Mouse (Mus musculus) C2C12 (cell line): ENCODE measurements around the gene Gm266. TPM values are rescaled to one million over a fixed set of nuclear protein-coding genes. Genes with fewer than 3 reads are reported as not detected.

Experiments used
- H3K27me3 ChIP-seq: one replicate; pipeline ENCODE4 v1.6.1; 2011; ENCODE audit not compliant: control insufficient read depth, insufficient read depth, insufficient read length
- H3K36me3 ChIP-seq: one replicate; pipeline ENCODE4 v1.6.1; 2011; ENCODE audit not compliant: control insufficient read depth, insufficient read depth
- H3K4me3 ChIP-seq: one replicate; pipeline ENCODE4 v1.5.1; 2011; ENCODE audit warnings: mild to moderate bottlenecking, control low read depth; ENCODE audit not compliant: poor library complexity, insufficient read depth, severe bottlenecking
- H3K79me2 ChIP-seq: one replicate; pipeline ENCODE4 v1.6.1; 2011; ENCODE audit not compliant: control insufficient read depth, insufficient read depth
- H3K79me3 ChIP-seq: one replicate; pipeline ENCODE4 v1.6.1; 2011; ENCODE audit warnings: low read depth, control low read depth
- H3ac ChIP-seq: one replicate; pipeline ENCODE3; 2011; ENCODE audit warnings: low read depth; ENCODE audit not compliant: control insufficient read depth, insufficient read length
- CEBPB ChIP-seq: IDR thresholded peaks from one replicate; pipeline ENCODE4 v1.6.1; 2011; ENCODE audit warnings: low read depth, mild to moderate bottlenecking, control low read depth, moderate library complexity
- CTCF ChIP-seq: IDR thresholded peaks from one replicate; pipeline ENCODE4 v1.5.1; 2011; ENCODE audit not compliant: control insufficient read depth, insufficient read depth, insufficient read length
- FOSL1 ChIP-seq: IDR thresholded peaks from one replicate; pipeline ENCODE4 v1.8.0; 2011; ENCODE audit warnings: mild to moderate bottlenecking, low read length; ENCODE audit not compliant: poor library complexity, insufficient read depth, severe bottlenecking
- MAX ChIP-seq: IDR thresholded peaks from one replicate; pipeline ENCODE4 v1.6.1; 2011; ENCODE audit warnings: mild to moderate bottlenecking, control low read depth
- MYOD1 ChIP-seq: IDR thresholded peaks from one replicate; pipeline ENCODE4 v1.6.1; 2011; ENCODE audit warnings: low read depth; ENCODE audit not compliant: control insufficient read depth, insufficient read length
- MYOG ChIP-seq: IDR thresholded peaks from one replicate; pipeline ENCODE4 v1.6.1; 2011; ENCODE audit not compliant: control insufficient read depth, insufficient read length; ENCODE audit errors: extremely low read depth
- USF1 ChIP-seq: IDR thresholded peaks from one replicate; pipeline ENCODE4 v1.6.1; 2011; ENCODE audit warnings: low read depth, mild to moderate bottlenecking, control low read depth, moderate library complexity
- polyA plus RNA-seq: library from polyadenylated mRNA; unstranded; fragments of >200 nt; fragmentation: generic; extraction: Trizol; gene quantifications from one replicate; pipeline ENCODE4 v1.2.1, GENCODE M21; 2012; ENCODE audit warnings: missing spikeins

Gm266 gene
- polyA plus RNA-seq, 1 experiment = 2.1 TPM

GRCm38 (mm10) chr12:111455860-111456259, 29.8 kb downstream of the Gm266 start:
- peak overlapping the region; percentile 28 for H3ac ChIP-seq

GRCm38 (mm10) chr12:111455311-111455846, 30.2 kb downstream of the Gm266 start:
- no peaks in the 10 kb centered on the region for H3K27me3 ChIP-seq
- H3K36me3 ChIP-seq = peaks cover 46% of the 10 kb centered on the region
- peak overlapping the region; percentile 38 for H3ac ChIP-seq
- H3K4me3 ChIP-seq = no peak overlapping the region
- H3K79me2 ChIP-seq = peaks cover 36% of the 10 kb centered on the region
- TF ChIP-seq MYOD1 (peak; percentile 1), MYOG (no peak), CEBPB (no peak), FOSL1 (no peak), USF1 (no peak), CTCF (no peak), MAX (peak; percentile 86)
- H3K79me3 ChIP-seq = peaks cover 8% of the 10 kb centered on the region

More at GRCm38 (mm10) chr12:111455860-111456259, 29.8 kb downstream of the Gm266 start:
- peak; percentile 54 for TF ChIP-seq MAX
- no peak for TF ChIP-seq MYOD1
- no peak for TF ChIP-seq MYOG
- TF ChIP-seq FOSL1 = peak; percentile 77
- TF ChIP-seq CEBPB = no peak
- no peak for TF ChIP-seq CTCF
- Histone ChIP-seq H3K79me3 (peaks cover 8% of the 10 kb centered on the region), H3K27me3 (no peaks in the 10 kb centered on the region), H3K4me3 (no peak overlapping the region), H3K79me2 (peaks cover 33% of the 10 kb centered on the region), H3K36me3 (peaks cover 41% of the 10 kb centered on the region)

- Histone ChIP-seq H3K79me2 (peaks cover 43% of the 10 kb centered on the region), H3K79me3 (peaks cover 8% of the 10 kb centered on the region), H3K27me3 (no peaks in the 10 kb centered on the region), H3ac (peak overlapping the region; percentile 38), H3K4me3 (no peak overlapping the region), H3K36me3 (peaks cover 53% of the 10 kb centered on the region)
- TF ChIP-seq CEBPB (no peak), FOSL1 (no peak), CTCF (no peak), MYOD1 (no peak), MYOG (no peak), USF1 (no peak), MAX (no peak)
Measured at GRCm38 (mm10) chr12:111454543-111455280, 30.9 kb downstream of the Gm266 start.

- peaks cover 44% of the 10 kb centered on the region for H3K79me2 ChIP-seq
- H3K4me3 ChIP-seq = no peak overlapping the region
- no peaks in the 10 kb centered on the region for H3K27me3 ChIP-seq
- H3ac ChIP-seq = no peak overlapping the region
- H3K36me3 ChIP-seq = peaks cover 56% of the 10 kb centered on the region
- TF ChIP-seq USF1 (no peak), FOSL1 (no peak), MYOG (no peak), MAX (no peak), CEBPB (no peak), MYOD1 (no peak), CTCF (no peak)
- H3K79me3 ChIP-seq = peaks cover 8% of the 10 kb centered on the region
Measured at GRCm38 (mm10) chr12:111454021-111454420, 31.6 kb downstream of the Gm266 start.

- Histone ChIP-seq H3K79me3 (peaks cover 12% of the 10 kb centered on the region), H3ac (no peak overlapping the region), H3K36me3 (peaks cover 67% of the 10 kb centered on the region), H3K4me3 (no peak overlapping the region), H3K27me3 (no peaks in the 10 kb centered on the region), H3K79me2 (peaks cover 68% of the 10 kb centered on the region)
- no peak for TF ChIP-seq CEBPB
- no peak for TF ChIP-seq MYOG
- no peak for TF ChIP-seq MYOD1
- TF ChIP-seq MAX = no peak
- no peak for TF ChIP-seq CTCF
- no peak for TF ChIP-seq FOSL1
Measured at GRCm38 (mm10) chr12:111451561-111451960, 34.1 kb downstream of the Gm266 start.

GRCm38 (mm10) chr12:111450359-111450758, 35.3 kb downstream of the Gm266 start:
- TF ChIP-seq CEBPB = no peak
- no peak for TF ChIP-seq USF1
- TF ChIP-seq MAX = no peak
- no peak for TF ChIP-seq MYOG
- no peak for TF ChIP-seq FOSL1
- TF ChIP-seq CTCF = no peak
- TF ChIP-seq MYOD1 = no peak
- Histone ChIP-seq H3K79me3 (peaks cover 21% of the 10 kb centered on the region), H3K36me3 (peaks cover 77% of the 10 kb centered on the region), H3K27me3 (no peaks in the 10 kb centered on the region), H3K4me3 (peak overlapping the region; percentile 0), H3K79me2 (peaks cover 80% of the 10 kb centered on the region), H3ac (no peak overlapping the region)
